Mouse (Mus musculus) testis, adult 2 months (tissue): ENCODE measurements around the gene Cd200.
"Not testable (repeated sequence)": the region's sequence is repeated elsewhere in the genome, so short reads cannot be mapped to it uniquely, and the experiment has no call there.

Experiments
- CTCF ChIP-seq: fragments of 200-500 bp; IDR thresholded peaks from 2 replicates; pipeline ENCODE4 v1.5.1; 2012; ENCODE audit warnings: low read depth, mild to moderate bottlenecking, inconsistent platforms, low read length, moderate library complexity; ENCODE audit not compliant: control insufficient read depth, insufficient read depth, insufficient replicate concordance
- POLR2A ChIP-seq: fragments of 200-500 bp; IDR thresholded peaks from 2 replicates; pipeline ENCODE4 v1.6.1; 2012; ENCODE audit warnings: low read depth, mild to moderate bottlenecking, inconsistent platforms, low read length, moderate library complexity; ENCODE audit not compliant: control insufficient read depth

- TF ChIP-seq POLR2A, CTCF: not testable (repeated sequence)
Observed at GRCm38 (mm10) chr16:45358441-45358840, 50.4 kb downstream of the Cd200 start.
